Mouse (Mus musculus): Measurements from ENCODE around the gene Bscl2. TPM values are rescaled to one million over a fixed set of nuclear protein-coding genes. Genes with fewer than 3 reads are reported as not detected.
A peak's percentile ranks its signal among the peaks of the same experiment; 100 is the strongest.

Gene Bscl2
- polyA plus RNA-seq, 1 experiment, result 136 TPM

DNA sequence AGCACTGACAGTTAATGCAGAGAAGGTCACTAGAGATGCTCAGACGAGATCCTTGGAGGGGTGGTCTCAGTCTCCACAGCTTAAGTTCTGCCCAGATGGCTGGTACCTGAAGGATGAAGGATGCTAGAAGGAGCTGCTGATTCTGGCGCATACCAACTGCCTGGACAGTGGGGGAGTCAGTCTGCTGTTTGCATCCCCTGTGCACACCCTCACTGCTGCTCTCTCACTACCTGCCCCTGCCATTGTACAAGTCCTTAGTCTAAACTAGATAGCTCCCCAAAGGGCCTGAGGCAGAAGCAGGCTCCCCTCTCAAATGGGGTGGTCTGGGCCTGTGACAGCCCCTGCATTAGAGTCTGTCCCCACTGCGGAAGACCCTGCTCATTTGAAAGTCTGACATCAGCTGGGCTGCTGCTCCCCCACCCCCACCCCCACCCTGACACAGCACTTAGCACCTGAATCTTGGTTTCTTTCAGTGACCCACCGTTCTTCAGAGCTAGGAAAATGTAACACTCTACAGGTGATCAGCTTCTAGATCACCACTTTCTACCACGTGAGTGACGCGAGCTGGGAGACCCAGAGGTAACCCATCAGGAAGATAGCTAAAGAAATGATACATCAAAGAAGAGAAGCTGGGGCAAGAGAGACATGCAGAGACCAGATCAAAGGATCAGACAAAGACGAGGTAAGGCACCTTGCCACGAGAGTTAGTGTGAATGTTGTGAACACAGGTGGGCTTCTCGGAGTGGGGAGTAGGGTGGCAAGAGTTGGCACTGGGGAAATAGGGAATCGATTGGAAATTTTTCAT lies 2.0 kb downstream of the Bscl2 start, which contains the start of gene Gng3:
Gene Gng3, minus strand, starts transcription at position 92 of the 805 bp plus-strand sequence.
- Histone ChIP-seq H3K27ac (ENCODE audit: control insufficient read depth, insufficient read depth, low read length) (no peak within 1 kb of the TSS), H3K36me3 (ENCODE audit: control insufficient read depth, insufficient read depth, low read length) (peaks cover 5% of the 10 kb centered on the region)
- DNase-seq, result no peak

DNA sequence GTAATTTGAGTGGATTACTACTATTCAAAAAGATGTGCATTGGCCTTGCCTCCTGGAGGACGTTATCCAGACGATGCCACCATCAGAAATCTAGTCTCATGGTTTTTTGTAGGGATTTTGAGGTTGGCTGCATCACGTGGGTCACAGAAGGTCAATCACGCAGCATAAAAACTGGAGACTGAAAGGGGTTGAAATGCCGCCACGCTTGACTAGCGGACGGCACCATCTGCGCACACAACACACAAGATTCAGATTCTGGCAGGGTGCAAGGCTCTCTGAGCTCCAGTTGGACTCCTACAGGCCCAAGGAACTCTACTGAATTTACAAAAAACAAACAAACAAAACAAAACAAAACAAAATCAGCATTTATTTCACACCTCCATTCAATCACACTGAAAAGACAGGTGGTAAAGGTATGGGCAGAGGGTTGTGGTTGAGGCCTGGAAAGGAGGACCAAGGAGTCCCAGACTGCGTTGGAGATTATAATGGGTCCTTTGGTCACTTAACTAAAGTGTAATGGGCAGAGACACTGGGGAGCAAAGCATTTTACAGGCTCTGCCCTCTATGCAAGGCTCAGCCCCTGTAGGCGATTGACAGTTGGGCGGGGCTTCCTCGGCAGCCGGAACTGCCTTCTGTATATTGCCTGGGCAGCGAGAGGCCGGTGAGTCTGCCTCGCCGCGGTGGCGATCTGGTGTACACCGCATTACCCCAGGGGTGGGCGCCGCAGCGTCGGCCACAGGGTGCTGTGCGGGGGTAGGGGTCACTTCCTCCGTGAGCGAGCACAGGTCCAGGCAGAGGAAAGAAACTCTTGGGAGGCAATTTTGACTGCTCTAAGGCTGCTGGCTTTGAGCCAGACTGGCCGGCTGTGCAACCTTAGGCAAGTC lies 2.9 kb downstream of the Bscl2 start:
- H3K36me3 ChIP-seq (ENCODE audit: control insufficient read depth, insufficient read depth, low read length), result no peaks in the 10 kb centered on the region
- no peak for TF ChIP-seq POLR2A (IDR thresholded peaks at IDR 0.05; ENCODE audit: control insufficient read depth, extremely low read depth, insufficient read depth, low read length, poor library complexity)
- no peak for TF ChIP-seq CTCF (IDR thresholded peaks at IDR 0.05; ENCODE audit: borderline replicate concordance, control insufficient read depth, extremely low read depth, insufficient read depth, low read length, poor library complexity)
- peak overlapping the region; percentile 69 for H3K4me3 ChIP-seq (ENCODE audit: control insufficient read depth, insufficient read depth, low read length)
- 31% methylated on average over 29 of the region's 29 CpGs for WGBS
- peak; percentile 63 for DNase-seq
- H3K27ac ChIP-seq (ENCODE audit: control insufficient read depth, insufficient read depth, low read length), result no peak overlapping the region
- H3K27me3 ChIP-seq (ENCODE audit: control insufficient read depth, insufficient read depth, low read length), result no peaks in the 10 kb centered on the region
- H3K4me1 ChIP-seq (replicated peaks; ENCODE audit: control insufficient read depth, insufficient read depth, low read length), result peaks cover 33% of the 10 kb centered on the region

More for the DNA sequence above, 2.0 kb downstream of the Bscl2 start, which contains the start of gene Gng3:
- TF ChIP-seq POLR2A (IDR thresholded peaks at IDR 0.05; ENCODE audit: control insufficient read depth, extremely low read depth, insufficient read depth, low read length, poor library complexity), result no peak
- TF ChIP-seq CTCF (IDR thresholded peaks at IDR 0.05; ENCODE audit: borderline replicate concordance, control insufficient read depth, extremely low read depth, insufficient read depth, low read length, poor library complexity), result no peak
- 64% methylated on average over 11 of the region's 11 CpGs for WGBS
- no peaks in the 10 kb centered on the region for H3K27me3 ChIP-seq (ENCODE audit: control insufficient read depth, insufficient read depth, low read length)
- peaks cover 33% of the 10 kb centered on the region for H3K4me1 ChIP-seq (replicated peaks; ENCODE audit: control insufficient read depth, insufficient read depth, low read length)
- H3K4me3 ChIP-seq (ENCODE audit: control insufficient read depth, insufficient read depth, low read length), result peak within 1 kb of the TSS; percentile 86

DNA sequence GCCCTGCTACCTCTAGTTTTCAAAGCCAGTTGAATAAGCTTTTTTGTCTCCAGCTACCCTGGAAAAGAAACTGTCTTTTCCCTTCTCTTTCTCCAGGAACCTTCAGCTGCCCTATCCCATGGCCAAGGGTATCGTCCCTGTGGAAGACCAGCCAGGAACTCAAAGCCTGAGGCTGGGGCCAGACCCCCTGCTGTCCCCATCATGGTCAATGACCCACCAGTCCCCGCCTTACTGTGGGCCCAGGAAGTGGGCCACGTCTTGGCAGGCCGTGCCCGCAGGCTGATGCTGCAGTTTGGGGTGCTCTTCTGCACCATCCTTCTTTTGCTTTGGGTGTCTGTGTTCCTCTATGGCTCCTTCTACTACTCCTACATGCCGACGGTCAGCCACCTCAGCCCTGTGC lies 3.7 kb downstream of the Bscl2 start:
- Histone ChIP-seq H3K27me3 (ENCODE audit: control insufficient read depth, insufficient read depth, low read length) (no peaks in the 10 kb centered on the region), H3K36me3 (ENCODE audit: control insufficient read depth, insufficient read depth, low read length) (peaks cover 1% of the 10 kb centered on the region; the same call in 1 of the 2 replicates), H3K4me3 (ENCODE audit: control insufficient read depth, insufficient read depth, low read length) (no peak overlapping the region), H3K27ac (ENCODE audit: control insufficient read depth, insufficient read depth, low read length) (no peak overlapping the region), H3K4me1 (replicated peaks; ENCODE audit: control insufficient read depth, insufficient read depth, low read length) (peaks cover 33% of the 10 kb centered on the region)
- no peak for DNase-seq
- 88% methylated on average over 7 of the region's 7 CpGs for WGBS
- TF ChIP-seq CTCF (IDR thresholded peaks at IDR 0.05; ENCODE audit: borderline replicate concordance, control insufficient read depth, extremely low read depth, insufficient read depth, low read length, poor library complexity) (no peak), POLR2A (IDR thresholded peaks at IDR 0.05; ENCODE audit: control insufficient read depth, extremely low read depth, insufficient read depth, low read length, poor library complexity) (no peak)

DNA sequence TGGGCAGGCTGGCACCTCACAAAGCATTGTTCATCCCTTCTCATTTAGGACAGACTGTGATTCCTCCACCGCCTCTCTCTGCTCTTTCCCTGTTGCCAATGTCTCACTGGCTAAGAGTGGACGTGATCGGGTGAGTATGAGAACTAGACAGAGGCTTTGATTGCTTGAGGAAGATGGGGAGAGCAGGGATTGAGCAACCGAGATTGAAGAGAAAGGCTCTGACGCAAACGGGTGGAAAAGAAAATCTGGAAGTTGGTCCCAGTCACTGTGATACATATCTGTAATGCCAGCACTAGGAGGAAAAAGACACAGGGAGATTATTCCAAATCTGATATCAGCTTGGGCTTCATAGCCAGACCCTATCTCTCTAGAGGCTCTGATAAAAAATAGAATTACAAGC lies 5.7 kb downstream of the Bscl2 start:
- no peak overlapping the region for H3K27ac ChIP-seq (ENCODE audit: control insufficient read depth, insufficient read depth, low read length)
- DNase-seq, result no peak
- no peaks in the 10 kb centered on the region for H3K27me3 ChIP-seq (ENCODE audit: control insufficient read depth, insufficient read depth, low read length)
- 97% methylated on average over 6 of the region's 6 CpGs for WGBS
- H3K4me3 ChIP-seq (ENCODE audit: control insufficient read depth, insufficient read depth, low read length), result no peak overlapping the region
- peaks cover 9% of the 10 kb centered on the region; the same call in 1 of the 2 replicates for H3K36me3 ChIP-seq (ENCODE audit: control insufficient read depth, insufficient read depth, low read length)
- TF ChIP-seq POLR2A (IDR thresholded peaks at IDR 0.05; ENCODE audit: control insufficient read depth, extremely low read depth, insufficient read depth, low read length, poor library complexity), result no peak
- TF ChIP-seq CTCF (IDR thresholded peaks at IDR 0.05; ENCODE audit: borderline replicate concordance, control insufficient read depth, extremely low read depth, insufficient read depth, low read length, poor library complexity), result no peak
- H3K4me1 ChIP-seq (replicated peaks; ENCODE audit: control insufficient read depth, insufficient read depth, low read length), result peaks cover 33% of the 10 kb centered on the region

DNA sequence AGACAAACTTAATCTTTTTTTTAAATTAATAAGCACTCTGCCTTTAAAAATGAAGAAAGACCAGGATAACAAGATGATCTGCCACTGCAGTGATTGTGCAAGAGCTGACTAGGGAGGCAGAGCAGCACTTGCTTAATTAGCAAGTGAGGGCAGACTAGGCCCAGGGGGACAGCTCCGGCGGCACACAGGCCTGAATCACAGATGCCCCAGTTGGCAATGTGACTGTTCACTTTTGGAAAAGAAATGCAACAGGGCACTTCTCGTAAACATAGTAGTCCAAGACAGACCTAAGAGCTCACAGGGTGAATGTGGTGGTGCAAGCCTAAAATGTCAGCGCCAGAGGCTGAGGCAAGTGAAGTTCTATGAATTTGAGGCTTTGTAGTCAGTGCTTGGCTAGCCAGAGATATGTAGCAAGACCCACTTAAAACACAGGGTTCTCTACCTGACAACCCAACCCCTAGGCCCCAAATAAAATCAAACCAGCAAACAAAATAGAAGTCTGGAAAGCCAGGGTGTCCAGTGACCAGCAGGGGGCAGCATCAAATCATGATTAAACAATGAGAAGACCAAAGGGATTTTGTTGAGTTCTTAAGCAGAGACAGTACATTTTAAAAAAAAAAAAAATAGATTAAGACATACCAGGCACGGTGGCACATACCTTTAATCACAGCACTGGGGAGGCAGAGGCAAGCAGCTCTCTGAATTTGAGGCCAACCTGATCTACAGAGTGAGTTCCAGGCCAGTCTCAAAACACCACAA lies 7.3 kb downstream of the Bscl2 start:
- Histone ChIP-seq H3K27me3 (ENCODE audit: control insufficient read depth, insufficient read depth, low read length) (no peaks in the 10 kb centered on the region), H3K4me1 (replicated peaks; ENCODE audit: control insufficient read depth, insufficient read depth, low read length) (peaks cover 19% of the 10 kb centered on the region), H3K27ac (ENCODE audit: control insufficient read depth, insufficient read depth, low read length) (no peak overlapping the region), H3K36me3 (ENCODE audit: control insufficient read depth, insufficient read depth, low read length) (peaks cover 9% of the 10 kb centered on the region; the same call in 1 of the 2 replicates), H3K4me3 (ENCODE audit: control insufficient read depth, insufficient read depth, low read length) (no peak overlapping the region)
- peak; percentile 76 for DNase-seq
- WGBS, result 80% methylated on average over 5 of the region's 5 CpGs
- TF ChIP-seq CTCF (IDR thresholded peaks at IDR 0.05; ENCODE audit: borderline replicate concordance, control insufficient read depth, extremely low read depth, insufficient read depth, low read length, poor library complexity) (no peak), POLR2A (IDR thresholded peaks at IDR 0.05; ENCODE audit: control insufficient read depth, extremely low read depth, insufficient read depth, low read length, poor library complexity) (no peak)

Measured in thymus, adult 2 months (tissue).